Mouse (Mus musculus) NIH3T3 (cell line): ENCODE results near the gene Ralb.
A peak's percentile ranks its signal among the peaks of the same experiment; 100 is the strongest.

Experiments used
- DNase-seq: peaks from one replicate; pipeline ENCODE4 v3.0.0-alpha.2; 2012; ENCODE audit warnings: low read depth

The Ralb gene

DNA sequence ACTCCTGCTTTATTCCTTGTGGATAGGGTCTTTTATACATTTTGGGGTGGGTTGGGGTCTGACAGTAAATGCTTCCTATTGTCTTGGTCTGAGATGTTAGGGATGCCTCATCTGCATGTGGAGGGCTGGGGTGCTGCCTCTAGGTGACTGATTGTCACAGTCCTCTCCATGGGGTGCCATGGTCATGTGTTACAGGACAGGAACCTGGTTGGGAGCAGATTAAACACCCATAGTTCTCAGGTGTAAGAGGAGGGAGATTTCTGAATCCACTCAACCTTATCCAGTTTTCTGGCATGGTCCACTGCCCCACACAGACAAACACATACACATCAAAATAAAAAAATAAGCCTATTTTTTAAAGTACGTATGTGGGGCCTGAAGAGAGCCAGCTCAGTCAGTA, 12.1 kb downstream of the Ralb start:
- DNase-seq: no peak

DNA sequence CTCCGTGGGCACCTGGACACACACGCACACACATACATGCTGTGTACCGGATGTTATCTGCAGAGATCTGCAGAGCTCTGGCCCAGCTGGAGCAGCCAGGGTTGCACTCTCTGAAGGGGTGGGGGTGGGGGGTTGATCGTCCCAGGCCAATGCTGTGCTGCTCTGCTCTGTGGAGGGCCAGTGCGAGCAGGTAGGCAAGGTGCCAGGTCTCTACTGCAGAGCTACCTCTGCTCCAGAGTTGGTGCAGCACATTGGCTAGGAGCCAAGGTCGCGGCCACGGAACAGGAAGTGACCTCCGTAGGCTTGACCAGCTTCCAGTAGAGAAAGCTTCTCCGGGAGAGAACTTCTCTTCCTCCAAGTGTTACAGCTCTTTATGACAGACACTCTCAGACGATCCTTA, 12.5 kb downstream of the Ralb start:
- peak; percentile 61 for DNase-seq

DNA sequence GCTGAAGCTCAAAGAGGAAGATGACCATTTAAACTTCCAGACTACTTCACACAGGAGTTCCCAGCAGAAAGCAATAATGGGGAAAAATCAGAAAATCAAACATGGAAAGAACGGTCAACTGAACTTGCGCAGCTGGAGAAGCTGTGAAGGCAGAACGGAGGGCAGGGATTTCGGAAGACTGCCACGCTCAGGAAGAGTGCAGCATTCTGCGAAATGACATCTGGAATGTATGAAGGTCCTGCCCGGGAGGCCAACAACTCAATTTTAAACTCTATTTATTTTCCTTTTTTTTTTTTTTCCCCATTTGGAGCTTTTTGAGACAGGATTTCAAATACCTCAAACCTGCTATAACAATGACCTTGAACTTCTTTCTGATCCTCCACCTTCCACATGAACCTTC, 13.8 kb downstream of the Ralb start:
- DNase-seq: no peak

DNA sequence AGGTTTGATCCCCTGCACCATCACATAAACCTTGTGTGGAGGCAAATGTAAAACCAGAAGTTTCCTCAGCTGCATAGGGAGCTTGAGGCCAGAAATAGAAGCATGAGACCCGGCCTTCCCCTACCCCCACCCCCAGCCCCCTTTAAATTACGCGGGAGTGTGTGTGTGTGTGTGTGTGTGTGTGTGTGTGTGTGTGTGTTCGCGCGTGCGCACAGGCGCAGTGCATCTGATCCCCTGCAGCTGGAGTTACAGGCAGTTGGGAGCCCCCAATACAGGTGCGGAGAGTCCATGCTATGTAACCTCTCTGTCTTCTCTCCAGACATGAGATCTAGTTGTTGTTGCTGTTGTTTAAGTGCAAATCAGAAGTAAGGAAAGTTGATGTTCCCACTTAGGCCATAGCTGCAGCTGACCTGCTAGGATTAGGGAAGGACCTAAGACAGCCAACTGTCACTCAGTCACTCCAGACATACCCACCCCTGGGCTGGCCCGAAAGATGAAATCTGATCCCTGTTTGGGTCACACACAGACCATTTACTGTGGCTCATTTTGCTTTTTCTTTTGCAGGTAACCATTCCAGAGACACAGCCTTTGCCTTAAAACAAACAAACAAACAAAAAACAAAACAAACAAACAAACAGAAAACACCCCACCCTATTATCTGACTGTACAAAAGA, 16.5 kb downstream of the Ralb start:
- DNase-seq: no peak

DNA sequence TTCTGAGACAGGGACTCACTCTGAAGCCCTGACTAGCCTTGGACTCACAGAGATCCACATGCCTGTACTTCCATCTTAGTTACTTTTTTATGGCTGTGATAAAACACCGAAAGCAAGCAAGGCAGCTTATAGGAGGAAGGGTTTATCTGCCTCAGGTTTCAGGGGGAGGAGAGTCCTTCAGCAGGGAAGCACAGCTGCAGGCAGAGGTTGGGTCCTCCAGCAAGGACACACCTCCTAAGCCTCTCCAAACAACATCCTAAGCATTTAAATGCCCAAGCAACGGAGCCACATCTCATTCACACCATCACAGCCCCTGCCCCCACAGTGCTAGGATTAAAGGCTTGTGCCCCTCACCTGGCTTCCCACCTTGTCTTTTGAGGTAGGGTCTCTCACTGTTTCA, 18.8 kb downstream of the Ralb start:
- DNase-seq: no peak

DNA sequence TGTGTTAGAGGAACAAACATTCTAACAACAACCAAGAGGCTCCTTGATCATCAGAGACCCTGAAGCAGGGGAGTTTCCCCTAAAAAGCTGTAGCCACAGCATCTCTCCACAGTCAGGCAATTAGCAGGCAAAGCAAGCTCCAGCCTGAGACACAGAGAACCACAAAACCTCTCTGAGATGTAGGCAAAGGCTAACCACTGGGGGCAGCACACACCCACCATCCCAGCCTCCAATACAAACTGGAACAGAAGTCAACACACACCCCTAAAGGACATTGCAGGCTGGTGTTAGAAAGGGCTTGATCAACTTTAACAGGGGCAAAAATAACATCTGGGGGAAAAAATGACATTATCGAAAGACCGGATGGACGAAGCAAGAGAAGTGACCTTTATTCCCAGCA, 20.1 kb downstream of the Ralb start:
- peak; percentile 43 for DNase-seq

DNA sequence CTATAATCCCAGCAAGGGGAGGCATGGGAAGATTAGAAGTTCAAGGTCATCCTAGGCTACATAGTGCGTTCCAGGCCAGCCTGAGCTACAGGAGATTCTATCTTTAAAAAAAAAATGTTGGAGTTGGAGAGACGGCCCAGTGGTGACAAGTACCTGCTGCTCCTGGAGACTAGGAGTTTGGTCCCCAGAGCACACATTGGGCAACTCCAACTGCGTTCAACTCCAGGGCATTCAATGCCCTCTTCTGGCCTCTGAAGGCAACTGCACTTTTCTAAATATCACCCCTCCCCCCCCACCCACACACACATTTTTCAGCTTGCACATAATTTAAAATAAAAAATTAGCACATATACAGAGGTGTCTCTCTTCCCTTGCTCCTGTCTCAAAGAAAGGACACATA, 21.7 kb downstream of the Ralb start:
- peak; percentile 10 for DNase-seq

DNA sequence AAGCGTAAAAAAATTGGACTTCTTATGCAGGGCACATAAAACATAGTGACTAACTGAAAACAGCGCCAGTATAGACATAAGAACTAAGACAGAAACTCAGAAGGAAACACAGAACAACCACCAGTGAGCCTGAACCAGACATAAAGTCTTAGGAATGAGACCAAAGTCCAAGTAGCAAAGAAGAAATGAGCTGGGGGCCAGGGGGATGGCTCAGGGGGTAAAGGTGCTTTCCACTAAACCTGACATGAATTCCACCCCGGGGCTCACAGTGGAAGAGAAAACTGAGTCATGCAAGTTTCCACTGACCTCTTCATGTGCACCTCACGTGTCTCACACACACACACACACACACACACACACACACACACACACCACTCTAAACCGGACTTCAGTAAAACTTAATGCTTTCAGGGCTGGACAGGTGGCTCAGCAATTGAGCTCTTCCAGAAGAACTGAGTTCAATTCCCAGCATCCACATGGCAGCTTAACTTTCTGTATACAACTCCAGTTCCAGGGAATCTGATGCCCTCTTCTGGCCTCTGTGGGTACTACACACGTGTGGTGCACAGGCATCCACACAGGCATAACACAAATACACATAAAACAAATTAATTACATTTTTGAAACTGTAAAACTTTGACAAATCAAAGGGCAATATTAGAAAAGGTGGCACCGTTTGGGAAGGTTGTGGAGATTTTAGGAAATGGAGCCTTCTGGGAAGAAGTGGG, 23.2 kb downstream of the Ralb start:
- peak; percentile 28 for DNase-seq

DNA sequence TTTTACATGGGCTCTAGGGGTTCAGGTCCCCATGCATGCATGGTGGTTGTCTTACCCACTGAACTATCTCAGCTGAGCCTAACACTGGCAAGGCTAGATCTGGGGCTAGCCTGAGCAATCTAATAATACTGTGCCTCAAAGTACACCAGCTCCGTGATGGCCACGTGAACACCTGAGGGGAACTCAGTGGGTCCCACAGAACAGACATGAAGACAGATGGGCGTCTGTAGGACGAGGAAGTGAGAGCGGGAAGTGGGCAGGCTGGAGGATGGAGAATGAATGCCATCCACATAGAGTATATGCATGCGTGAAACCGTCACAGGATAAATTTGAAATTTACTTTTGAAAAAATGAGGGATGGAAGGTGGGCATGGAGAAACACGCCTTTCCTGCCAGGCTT, 23.9 kb downstream of the Ralb start:
- DNase-seq: no peak

DNA sequence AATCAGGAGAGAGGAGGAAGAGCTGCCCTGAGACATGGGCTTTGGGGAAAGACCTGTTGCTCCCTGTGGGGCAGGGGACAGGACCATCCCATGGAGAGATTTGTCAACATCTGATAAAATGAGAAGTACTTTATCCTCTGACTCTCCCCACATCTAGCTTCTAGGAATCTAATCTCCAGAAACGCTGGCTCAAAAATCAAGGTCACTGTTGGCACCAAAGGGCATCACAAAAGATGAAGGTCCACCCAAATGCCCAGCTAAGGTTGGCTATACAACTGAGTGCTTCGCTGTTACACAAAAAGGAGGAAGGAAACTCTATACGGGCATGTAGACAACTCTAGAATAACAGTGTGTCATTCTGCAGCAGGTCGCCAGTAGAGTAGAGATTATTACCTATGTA, 25.0 kb downstream of the Ralb start:
- no peak for DNase-seq

DNA sequence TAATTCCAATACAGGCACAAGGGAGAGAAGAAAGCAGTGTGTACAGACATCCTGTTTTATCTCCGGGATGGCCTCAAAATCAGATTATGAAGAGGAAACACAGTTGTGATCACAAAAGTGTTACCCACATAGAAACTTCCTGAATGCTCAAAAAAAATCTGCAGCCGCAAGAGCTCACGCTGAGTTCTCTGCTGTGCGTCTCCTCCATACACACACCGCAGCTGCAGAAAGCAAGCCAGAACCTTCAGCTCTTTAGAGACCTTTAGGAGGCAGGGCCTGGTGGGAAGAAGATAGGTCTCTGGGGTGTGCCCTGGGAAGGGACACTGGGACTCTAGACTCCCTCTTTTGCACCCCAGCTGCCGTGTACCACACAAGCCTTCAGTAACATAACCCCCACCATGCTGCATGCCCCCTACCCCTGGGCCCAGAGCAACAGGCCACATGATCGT, 27.7 kb downstream of the Ralb start:
- no peak for DNase-seq

DNA sequence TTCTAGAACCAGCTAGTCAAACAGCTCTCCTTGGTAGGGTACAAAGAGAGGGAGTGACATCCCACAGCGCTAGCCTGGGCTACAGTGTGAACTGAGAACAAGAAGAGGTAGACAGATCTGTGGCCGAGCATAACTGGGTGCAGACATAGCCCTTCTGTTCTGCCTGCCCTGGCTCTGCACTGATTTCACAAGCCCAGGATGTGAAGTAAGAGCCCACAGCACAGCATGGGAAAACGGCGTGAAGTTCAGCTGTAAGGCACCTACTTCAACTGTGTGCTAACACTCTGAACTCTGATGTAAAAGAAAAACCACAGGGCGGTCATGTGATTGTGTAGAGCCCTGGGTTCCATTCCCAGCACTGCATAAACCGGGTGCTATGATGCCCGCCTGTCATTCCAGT, 29.9 kb downstream of the Ralb start:
- DNase-seq: no peak

DNA sequence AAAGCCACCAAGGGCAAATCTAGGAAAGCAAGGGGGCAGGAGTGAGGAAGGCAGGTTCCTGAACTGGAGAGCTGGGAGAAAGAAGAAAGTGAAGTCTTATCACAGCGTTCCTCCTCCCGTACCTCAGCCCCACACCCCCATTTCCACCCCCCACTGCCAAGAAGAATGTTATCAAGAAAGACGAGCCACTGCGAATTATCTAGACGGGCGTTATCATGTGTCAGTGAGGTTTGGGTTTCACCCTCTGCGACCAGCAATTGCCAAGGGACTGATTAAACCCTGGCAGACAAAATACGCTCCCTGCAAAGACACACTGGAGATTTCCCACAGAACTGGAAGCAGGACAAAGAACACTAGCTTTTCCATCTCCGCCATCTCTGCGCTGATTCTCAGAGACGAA, 31.9 kb downstream of the Ralb start:
- DNase-seq: no peak

DNA sequence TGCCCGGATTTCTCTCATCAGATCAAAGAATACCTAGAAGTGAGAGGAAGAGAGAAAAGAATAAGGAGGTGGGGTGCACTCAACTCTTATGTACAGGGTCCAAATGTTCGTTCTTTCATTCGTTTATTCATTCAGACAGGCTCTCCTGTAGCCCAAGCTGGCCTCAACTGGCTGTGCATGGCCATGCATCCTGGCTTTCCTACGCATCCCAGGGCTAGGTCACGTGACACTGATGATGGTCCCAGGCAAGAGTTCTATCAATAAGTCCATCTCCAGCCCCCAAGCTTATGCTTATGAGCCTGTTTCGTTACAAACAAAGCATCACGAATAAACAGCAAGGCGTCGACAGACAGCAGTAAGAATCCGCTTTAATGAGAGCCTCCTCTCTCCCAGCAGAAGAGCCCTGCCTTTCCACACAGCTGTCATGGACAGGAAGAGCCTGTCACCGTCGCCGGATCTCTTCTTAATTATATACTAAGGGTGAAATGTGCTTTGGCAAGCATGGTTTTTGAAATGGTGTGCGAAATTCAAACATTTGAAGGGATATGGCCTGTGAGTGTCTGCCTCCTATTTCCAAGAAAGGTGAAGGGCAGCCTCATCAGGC, 32.7 kb downstream of the Ralb start:
- DNase-seq: no peak

DNA sequence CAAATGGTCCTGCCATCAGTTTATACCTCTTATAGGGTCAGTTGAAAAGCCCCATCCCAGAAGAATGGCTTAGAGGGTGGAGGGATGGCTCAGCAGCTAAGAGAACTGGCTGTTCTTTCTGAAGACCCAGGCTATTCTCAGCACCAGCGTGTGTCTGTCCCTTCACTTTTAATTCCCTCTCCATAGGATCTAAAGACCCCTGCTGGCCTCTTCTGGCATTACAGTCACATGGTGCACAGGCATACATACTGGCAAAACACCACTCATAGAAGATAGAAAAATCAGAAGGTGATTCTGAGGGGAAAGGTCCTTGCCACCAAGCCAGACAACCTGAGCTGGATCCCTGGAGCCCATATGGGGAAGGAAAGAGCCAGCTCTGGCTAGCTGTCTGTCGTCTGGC, 41.2 kb downstream of the Ralb start:
- peak; percentile 72 for DNase-seq

DNA sequence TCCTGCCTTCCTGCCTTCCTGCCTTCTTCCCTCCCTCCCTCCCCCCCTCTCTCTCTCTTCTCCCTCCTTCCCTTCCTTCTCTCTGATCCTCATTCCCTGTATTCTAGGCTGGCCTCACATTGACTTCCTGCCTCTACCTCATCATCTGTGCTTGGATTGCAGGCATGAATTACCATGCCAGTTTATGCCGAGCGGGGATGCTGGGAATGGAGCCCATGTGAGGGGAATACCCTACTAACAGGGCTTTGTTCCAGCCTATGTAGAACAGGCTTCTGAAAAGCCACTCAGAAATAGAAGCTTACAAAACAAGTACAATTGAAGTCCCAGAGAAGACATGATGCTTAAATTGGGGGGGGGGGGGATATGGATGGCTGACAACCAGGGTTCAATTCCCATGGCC, 44.5 kb downstream of the Ralb start:
- peak; percentile 25 for DNase-seq

DNA sequence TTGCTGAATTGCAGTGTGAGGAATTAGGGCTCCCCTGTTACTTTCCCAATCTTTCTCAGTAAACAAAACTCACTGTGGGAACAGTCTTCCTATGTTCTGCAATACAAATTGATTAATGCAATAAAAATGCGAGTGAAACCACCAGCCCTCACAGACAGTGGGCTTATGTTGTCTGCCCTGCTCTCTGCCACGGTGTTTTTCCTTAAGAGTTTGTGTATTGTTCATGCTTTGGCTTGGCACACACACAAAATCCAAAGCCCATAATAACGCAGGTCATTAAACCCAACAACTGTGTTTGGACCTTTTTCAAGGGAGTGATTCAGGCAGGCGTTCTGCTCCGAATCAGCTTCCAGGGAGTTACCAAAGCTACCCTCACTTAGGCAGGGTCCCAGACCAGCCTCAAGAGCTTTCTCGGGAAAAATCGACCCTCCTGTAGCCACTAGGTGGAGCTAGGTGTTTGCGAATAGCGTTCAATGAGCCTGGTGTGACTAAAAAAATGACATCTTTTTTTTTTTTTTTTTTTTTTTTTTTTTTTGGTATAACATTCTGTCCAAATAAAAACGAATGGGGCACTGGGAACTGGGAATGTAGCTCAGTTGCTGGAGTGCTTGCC, 46.5 kb downstream of the Ralb start:
- DNase-seq: peak; percentile 91

DNA sequence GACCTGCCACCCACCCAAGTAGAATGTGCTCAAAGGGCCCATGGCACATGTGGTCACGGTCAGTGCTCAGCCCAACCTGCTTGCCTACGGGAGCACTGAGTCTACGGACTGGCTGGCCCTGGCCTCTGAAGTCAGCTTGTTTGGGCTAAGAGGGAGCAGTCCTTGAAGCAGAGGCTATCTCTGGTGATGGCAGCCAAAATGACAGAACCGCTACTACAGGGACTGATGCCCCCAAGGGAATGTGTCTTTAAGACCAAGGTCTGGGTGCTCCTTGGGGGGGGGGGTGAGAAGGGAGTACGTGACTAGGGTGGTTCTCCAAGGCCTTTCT, 47.1 kb downstream of the Ralb start:
- DNase-seq: peak; percentile 32

DNA sequence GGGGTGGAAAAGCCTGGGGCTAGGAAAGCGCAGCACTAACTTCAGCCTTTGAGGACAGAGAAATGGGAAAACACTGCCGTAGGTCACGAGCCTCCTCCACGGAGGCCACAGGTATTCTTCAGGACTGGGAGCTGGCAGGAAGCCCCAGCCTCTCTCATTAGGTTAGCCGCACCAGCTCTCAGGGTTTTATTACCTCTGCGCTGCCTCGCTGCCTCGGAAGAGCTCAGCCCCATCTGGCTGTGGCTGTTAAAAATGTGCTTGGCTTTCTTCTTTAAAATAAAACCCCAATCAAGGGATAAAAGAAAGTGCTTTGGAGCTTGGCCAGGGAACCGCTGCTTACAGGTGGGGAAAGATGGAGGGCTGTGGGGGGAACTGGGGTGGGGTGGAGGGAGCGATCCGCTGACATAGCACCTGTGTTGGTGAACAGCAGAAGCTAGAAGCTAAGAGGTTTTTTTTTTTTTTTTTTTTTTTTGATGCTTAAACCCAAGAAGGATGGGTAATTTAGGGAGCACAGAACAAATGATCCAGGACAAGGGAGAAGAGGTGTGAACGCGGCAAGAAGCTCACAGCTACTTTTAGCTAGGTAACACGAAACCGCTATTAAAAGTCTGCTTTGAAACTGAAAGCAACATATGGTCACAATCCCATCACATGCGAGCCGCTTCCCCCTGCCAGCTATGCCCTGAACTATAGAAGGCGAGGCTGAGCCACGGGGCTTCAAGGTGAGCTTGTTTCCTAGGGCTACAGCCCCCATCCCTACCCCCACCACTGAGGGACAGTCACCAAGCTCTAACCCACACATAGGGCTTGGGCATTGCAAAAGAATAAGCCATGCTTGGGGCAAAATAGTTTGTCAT, 47.7 kb downstream of the Ralb start:
- DNase-seq: peak; percentile 24

DNA sequence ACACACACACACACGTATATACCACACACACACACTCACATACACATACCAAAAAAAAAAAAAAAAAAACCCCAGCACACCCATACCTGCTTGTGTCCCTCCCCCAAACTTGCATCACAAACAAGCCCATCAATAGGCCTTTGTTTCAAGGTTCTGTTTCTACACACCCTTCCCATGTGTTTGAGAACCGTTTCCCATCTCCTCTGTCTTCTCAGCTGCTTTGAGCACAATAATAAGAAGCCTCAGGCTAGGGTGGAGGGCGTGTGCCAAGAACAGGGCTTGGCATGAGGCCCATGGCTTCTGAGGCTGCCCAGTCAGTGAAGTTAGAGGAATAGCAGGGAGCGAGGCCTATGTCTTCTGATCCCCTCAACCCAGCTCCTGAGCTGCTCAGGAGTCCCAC, 50.9 kb downstream of the Ralb start:
- peak; percentile 76 for DNase-seq

DNA sequence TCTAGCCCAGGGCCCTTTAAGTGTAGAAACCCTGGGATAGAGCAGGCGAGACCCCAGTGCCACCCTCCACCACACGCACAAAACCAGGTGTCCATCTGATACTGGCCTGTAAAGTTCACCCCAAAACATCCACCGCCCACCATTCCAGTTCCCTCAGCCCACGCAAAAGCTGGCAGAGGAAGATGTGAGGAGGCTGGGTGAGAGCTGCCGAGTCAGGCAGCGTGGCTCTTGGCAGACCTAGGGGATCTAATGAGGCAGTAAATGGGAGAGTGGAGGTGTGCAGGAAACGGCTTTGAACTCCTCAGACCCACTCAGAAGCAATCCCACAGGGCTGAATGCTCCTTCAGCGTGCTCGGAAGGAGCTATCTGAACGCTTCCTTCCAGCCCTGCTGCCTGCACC, 53.2 kb downstream of the Ralb start:
- no peak for DNase-seq

DNA sequence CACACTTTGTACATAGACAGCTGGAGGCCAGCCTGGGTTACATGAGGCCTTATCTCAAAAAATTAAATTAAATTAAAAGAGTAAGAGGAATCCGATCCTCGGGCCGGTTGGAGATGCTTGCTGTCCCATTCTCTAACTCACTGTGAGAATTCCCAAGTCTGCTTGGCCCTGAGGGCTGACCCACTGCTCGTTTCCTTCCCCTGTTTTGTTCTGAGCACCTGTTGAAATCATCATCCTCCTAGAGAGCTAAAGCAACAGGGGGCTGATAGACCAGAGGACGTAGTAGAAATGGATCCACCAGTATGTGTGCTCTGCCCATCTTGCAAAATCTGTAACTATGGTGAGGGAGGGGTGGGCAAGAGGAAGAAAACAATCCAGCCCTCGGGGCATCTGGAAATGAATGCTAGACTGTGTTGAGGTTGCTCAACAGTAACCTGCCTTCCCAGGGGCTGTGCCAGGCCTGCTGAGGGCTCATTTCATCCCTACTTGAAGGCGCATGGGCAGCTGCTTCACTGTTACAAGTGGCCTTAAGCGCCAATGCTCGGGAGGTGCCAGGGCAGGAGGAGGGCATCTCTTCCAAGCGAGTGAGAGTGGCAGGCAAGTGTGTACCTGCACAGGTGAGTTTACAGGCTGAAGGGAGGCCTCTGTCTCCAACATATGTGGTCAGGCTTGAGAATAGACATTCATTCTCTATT, 53.8 kb downstream of the Ralb start:
- DNase-seq: no peak
